Mouse (Mus musculus): ENCODE measurements around the gene Rnase4.

Gene Rnase4

DNA sequence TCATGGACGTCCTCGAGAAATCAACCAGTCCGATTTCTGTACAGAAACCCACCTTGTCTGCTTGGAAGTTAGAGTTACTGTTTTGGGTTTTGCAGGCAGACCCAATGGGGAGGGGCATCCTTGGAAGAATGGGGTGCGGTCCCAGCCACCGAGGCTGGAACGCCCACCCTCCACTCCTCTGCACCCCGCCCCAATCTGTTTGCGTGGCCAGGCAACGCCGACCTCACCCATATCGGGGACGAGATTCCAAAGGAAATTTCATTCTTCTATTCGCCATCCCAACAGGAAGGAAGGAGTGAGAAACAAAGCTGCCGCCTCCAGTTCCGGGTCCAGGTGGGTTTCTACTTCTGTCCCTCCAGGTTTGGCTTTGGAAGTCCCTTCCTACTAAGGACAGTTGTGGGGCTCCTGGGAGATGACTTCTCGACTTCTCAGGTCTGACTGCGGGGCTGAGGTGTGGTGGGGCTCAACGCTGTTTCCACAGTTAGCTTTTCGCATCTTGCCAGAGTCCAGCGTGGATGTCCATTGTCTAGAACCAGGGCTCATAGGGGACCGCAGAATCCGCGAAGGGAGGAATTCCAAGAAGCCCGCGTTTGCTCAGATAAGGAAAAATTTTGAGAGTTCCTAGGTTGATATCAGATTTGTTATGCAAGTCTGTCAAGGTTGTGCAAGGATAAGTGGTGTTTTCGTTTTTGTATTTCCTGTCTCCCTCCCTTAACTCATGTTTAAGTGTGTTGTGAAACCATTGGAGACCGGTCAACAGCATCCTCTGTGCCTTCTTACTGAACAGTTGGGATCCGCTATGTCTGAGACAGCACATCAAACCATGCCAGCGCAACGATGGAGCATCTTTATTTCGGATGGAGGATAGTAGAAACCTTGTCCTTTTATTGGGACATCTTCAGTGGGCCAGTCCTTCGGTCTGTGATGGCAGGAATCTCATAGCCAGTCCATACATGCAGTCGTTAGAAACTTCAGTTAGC is at the start of gene Rnase4, which contains the start of gene Ang:
Gene Rnase4 (plus strand): TSS at position 157 of the 980 bp plus-strand sequence.
Gene Ang (plus strand): TSS at position 230 of the 980 bp plus-strand sequence.
- DNase-seq = peak; percentile 67

DNA sequence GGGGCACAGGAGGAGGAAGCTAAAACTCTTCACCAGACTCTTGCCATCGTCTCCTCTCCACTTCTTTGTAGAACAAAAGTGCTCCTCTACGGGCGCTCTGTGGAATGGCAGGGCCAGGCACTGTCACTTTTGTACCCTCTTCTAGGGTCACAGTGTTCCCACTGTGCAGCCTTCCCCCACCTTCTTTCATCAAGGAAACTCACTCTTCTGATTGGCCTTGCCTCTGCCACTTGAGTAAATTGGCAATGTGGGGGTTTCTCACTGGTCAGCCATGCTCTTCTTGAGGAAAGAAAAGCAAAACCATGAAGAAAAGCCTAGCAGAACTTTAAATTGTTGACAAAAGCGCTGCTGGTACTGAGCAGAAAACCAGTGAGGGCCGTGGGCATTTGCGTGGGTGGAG is 49.1 kb upstream of the Rnase4 start, which contains the start of gene Rnase9:
Gene Rnase9 (minus strand): TSS at position 101 of the 400 bp plus-strand sequence.
- DNase-seq = no peak

DNA sequence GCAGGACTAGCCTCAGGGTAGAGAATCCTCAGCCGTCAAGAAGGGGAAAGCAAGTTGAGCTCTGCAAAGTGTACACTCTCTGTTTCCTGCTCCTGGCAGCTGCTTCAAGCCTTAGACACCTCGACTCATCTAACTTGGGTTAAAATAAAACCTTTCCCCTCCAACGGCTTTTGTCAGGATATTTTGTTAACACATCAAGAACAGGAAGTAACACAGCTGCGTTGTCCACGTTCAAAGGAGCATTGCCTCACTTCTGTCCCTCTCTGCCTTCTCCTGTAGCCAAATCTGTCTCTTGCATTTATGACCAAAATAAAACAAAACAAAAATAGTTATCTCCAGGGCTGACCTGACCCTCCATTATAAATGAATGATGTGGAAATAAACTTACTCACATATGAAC is 43.0 kb upstream of the Rnase4 start:
- no peak for DNase-seq

DNA sequence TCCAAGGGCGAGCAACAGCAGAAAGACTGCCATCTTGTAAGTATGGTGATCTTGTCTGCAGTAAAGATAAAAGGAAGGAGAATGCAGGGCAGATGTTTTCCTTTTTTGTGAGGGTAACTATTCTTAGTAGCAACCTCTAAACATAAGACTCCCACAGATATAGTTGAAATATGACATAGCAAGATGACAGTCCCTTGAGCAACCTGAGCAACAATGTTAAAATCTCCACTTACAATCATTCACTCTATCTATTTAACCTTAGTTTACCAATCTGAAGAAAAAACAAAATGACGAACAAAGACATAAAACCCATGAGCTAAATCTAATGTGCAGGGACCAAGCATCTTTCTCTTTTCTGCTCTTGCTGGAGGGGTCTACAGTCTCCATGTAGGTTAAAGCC is 40.8 kb upstream of the Rnase4 start, which contains the start of gene Rnase11:
Gene Rnase11 (minus strand): TSS at position 101 of the 400 bp plus-strand sequence.
- DNase-seq = no peak

DNA sequence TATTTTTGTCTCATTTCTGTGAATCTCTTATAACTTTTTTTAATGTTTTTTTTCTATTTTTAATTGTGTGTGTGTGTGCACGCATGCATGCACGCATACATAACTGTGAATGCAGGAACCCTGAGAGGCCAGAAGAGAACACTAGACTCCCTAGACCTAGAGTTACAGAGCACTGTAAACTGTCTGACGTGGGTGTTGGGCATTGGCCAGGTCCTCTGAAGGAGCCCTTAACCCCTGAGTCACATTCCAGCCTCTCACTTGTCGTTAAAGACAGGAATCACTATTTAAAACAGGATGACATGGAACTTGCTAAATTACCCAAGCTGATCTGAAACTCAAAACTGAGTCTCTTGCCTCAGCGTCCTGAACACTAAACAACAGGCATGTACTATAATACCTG is 38.9 kb upstream of the Rnase4 start:
- no peak for DNase-seq

DNA sequence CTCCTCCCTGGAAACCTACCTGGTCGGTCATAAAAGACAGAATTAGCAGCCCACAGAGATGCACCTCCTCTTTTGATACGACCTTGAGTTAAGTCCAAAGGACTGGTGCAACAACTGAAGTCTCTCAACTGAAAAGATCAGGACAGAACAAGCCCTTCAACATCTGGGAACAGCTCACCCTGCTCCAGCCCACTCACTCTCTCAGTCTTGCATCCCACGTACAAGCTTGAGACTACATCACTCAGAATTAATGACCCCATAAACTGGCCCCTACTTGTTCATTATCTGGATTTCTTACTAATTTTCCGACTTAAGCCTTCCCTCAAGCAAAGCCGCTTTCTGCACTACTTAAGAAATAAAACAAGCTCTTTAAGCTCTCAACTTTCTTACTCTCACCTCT is 37.7 kb upstream of the Rnase4 start:
- no peak for DNase-seq

DNA sequence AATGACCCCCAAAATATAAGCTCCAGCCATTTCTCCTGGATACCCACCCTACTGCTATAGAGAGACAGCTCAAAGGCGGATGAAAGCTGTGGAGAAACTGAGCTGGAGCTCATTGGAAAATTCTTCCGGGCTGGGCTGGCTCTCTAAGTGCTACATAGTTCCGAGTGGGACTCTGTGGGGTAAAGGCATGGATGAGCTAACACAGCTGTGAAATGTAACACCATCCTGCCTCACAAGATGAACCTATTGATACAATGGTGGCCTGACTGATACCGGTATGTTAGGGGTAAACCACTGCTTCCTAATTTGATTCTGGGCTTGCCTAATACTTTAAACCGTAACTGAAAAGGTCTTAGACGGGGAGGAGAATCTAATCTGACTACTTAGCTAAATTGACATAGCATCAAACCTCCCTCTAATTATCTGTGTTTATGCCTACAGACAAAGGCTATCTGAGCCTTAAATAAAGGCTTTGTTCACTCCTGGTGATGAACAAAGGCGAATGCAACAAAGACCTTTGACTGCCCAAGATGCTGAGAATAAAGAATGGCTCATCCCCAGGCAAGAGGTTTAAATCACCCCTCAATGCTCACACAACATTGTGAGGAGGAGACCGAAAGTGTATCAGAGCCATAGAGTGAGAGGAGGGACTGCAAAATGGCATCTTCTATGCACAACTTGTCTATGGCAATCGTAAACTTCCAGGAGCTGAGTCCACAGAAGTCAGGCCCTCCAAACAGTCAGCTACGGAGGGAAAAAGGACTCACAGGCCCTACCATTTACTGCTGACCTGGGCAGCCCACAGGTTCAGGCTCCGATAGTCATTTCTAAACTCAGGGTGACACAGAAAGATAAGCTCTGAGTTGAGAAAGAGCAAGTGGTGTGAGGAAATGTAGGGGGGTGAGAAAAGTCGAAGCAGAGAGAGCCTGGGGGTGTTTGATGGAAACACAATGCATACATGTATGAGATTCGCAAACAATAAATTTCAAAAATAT is 36.3 kb upstream of the Rnase4 start:
- no peak for DNase-seq

DNA sequence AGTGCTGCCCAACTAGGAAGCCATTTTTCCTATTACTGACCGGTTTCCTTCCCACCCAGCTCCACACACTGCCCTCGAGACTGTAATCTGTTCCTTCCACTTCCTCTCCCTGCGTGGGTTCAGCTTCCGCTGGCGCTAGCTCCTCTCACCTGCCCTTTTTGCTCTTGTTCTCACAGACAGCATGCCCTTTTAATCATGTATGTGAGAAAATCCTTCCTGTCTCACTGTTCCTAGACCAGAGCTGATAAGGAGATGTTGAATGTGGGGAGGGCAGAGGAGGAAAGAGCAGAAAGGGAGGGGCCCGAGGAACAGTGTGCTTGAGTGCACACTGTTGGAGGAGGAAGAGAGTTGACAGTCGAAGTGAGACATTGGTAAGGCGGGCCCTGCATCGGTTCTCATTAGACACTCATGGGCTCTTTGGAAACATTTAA is 33.5 kb upstream of the Rnase4 start, which contains the start of gene Rnase12:
Gene Rnase12 (minus strand): TSS at position 261 of the 431 bp plus-strand sequence.
- no peak for DNase-seq

DNA sequence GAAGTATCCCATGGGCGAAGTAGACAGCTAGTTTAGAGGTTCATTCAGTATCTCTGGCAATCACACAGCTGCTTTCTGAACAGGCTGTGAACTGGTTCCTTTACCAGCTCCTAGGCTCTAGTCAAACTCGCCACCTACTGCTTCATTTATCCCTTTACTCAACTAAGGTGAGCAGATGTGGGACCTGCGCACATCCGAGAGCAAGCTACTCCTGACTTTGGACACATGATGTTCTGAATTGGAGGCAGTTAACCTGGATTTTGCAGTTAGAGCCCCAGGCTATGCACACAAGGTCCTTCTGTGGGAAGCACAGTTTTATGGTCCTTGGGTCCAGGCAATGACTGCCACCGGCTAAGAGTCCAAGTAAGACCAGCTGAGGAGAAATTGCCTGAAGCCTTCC is 30.1 kb upstream of the Rnase4 start:
- no peak for DNase-seq

DNA sequence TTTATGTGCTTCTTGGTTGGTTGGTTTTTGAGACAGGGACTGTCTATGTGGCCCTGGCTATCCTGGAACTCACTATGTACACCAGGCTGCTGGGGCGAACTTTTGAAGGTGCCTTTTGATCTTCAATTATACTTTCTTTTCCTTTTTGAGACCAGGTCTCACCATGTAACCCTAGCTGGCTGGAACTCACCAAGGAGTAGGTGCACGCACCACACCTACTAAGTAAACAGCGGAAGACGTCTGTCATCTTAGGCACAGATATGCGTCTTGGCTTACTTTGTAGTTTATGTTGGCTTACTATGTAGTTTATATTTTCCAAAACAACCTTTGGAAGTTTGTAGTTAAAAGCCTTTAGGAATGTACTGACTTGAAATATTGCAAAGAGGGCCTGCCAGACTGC is 21.9 kb upstream of the Rnase4 start:
- no peak for DNase-seq

DNA sequence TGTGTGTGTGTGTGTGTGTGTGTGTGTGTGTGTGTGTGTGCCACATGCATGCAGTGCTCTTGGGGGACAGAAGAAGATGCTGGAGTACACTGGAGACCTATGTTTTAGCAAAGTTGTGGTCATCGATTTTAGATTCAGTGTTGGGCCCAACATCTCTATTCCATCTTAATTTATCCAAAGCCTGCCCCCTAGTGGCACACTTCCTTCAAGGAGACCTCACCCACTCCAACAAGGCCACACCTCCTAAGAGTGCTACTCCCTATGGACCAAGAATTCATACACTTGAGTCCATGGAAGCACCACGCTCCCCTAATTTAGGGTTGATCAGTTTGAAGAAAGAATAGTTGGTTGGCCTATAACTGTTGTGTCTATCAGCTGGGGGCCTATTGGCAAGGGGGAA is 21.3 kb upstream of the Rnase4 start:
- DNase-seq = peak; percentile 60

DNA sequence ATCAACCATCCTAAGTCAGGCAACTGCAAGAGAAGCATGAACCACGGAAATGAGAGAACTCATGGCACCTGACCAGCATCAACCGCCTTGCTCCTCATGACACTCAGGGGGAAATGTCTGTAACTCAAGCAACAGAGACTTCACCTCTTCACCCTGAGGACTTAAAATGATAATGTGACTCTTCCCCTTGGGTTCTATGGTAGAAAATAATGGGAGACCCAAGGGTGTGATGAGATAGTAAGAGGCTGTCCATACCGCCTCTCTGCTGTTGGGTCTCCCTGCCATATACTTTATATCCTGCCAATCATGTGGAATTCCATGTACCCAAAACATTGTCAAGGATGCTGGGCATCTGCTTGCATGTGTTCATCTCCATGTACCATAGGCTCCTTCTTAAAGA is 16.5 kb upstream of the Rnase4 start, which contains the start of gene Olfr750:
Gene Olfr750 (minus strand): TSS at position 101 of the 400 bp plus-strand sequence.
- DNase-seq = no peak

DNA sequence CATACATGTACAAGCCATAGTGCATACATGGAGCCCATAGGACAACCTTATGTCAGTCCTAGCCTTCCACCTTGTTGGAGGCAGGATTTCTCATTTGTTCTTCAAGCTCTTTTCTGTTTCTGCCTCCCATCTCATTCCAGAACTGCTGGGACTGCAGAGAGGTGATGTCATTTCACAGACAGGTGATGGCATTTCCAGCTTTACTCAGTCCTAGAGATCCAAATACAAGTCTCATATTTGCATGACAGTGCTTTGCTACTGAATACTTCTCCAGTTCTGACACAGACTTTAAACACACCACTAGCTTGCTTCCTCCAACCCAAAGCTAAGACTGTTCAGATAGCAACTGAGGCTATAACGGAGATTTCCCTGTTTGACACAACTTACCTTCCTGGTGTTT is 11.7 kb upstream of the Rnase4 start:
- no peak for DNase-seq

DNA sequence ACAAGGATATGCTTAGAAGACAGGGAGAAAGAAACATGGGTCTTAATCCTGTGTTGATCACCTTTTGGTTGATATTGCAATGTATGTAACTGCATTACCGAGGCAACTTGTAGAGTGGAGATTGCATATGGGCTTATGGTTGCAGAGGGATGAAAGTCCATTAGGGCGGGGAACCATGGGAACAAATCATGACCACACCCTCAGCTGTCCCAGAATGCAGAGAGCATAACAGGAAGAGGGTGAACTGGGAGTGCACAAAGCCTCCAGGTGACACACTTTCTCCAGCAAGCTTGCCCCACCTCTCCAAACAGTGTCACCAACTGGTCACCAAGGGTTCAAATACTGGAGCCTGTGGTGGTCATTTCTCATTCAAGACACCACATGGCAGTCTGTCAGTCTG is 9.8 kb upstream of the Rnase4 start:
- no peak for DNase-seq

DNA sequence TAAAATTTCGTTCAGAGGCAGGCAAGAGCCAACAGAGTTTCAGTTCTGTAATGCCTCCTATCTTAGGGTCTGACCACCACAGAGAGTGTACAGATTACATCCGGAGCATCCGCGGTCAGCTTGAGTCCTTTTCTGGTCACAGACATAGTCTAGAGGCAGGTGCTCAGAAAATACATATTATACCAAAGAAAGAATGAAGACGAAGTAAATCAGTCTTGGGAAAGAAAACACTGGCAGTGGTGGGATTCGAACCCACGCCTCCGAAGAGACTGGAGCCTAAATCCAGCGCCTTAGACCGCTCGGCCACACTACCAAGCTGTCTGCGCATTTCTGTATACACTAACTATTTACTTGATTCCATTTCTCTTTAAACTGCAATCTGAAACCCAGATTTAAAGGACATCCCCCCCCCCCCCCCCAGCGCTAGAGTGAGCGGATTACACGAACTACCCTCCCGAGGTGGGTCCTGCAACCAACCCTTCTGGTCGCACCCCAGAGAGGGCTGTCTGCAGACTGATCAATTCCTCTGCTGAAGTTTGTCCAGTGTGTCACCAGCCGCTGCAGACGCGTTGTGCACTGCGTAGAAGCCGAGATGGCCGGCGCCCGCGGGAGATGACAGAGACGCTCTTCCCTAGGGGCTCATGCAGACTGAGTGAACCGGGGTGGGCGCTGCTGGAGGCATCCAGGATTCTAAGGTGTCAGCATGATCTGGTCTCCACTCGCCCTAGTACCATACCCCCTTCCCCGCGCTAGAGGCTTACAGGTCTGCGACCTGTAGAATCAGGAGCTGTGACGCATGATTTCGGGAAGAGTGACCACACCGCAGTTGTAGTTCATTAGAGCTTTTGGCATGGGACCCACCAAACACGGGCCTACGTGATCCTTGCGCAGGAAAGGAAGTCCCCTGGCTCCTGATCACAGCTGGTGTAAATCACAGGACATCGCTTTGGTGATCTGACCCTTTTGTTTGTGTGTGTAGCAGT is 8.0 kb upstream of the Rnase4 start:
- peak; percentile 67 for DNase-seq

DNA sequence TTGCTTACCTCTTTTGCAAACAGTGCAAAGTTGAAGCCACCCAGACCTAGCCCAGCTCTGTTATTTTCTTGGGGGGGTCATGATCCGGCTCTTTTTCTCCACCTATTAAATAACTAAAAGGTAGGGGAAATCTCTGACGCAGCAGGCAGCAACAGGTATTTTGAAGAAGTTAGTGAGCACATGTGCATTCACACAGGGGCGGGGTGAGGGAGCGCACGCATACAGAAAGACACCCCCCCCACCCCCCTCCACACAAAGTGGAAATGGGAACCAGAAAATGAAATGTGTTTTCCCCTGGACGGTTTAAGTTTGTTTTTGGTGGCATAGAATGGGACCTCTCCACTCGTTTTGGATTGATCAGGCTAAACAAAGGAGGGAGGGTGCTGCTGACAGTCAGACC is 7.1 kb upstream of the Rnase4 start:
- no peak for DNase-seq

DNA sequence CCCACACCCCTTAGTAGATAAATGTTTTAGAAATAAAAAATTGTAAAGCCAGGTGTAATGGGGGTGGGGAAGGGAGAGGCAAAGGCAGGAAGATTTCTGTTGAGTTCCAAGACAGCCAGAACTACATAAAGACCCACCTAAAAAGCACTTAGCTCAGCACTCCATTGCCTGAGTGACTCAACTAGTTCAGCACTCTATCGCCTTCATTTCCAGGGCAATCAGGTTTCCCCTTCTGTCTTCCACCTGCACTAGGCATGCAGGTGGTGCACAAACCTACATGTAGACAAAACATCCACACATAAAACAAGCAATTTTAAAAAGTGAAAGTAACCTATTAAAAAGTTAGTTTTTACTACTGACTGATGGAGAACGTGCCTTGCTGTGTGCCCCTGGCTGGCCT is 5.8 kb upstream of the Rnase4 start:
- DNase-seq = no peak

DNA sequence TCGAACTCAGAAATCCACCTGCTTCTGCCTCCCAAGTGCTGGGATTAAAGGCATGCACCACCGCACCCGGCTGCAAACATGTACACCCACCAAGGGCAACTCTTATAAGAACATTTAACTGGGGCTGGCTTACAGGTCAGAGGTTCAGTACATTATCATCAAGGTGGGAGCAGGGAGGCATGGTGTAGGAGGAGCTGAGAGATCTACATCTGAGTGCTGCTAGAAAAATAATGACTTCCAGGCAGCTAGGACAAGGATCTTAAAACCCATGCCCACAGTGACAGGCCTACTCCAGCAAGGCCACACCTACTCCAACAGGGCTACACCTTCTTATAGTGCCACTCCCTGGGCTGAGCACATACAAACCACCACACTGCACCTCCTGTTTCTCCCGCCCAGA is 5.0 kb upstream of the Rnase4 start:
- no peak for DNase-seq

DNA sequence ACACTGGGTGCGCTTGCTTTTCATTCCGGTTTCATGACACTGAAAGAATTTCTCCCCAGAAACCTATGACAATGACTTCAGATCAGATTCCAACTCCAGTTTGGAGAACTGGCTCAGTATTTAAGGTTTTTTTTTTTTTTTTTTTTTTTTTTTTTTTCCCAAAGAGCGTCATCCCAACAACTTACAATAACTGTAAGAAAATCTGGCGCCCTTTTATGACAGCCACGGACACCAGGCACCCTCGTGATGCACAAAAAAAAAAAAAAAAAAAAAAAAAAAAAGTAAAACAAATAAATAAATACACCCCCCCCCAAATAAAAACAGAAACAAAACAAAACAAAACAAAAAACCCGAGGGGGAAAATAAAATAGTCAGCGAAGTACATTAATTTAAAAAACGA is 3.1 kb upstream of the Rnase4 start:
- DNase-seq = no peak

DNA sequence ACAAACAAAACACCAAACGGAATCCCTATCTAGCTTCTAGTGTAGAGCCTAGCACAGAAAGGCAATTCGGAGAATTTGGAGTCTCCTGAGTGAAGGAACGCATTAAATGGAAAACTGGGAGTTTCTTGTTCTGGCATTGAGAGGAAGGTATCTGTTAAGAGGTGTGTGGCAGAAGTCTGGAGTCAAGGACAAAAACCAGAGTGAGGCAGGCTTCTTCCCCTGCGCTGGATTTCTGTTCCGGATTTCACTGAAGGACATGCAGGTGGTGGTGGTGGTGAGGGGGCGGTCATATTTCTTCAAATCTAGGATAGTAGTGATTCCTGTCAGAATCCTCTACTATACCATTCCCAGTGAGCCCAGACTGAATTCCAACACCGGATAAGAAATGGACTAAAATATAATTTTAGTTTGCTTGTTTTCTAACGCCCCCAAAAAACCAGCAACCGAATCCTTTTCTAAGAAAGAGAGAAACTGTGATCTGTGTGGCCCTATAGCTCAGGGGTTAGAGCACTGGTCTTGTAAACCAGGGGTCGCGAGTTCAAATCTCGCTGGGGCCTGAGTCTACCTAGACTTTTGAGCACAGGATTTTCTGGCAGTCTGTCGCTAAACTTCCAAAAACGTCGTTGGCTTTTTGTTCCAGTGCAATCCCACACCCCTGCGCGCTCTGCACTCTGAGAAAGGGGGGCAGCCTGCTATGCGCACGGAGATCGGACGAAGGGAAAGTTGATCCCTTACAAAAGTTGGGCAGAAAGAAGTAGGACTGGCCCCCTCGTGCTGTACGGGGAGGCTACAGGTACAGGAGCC is 2.5 kb upstream of the Rnase4 start:
- DNase-seq = peak; percentile 89
